Mouse (Mus musculus): Measurements from ENCODE around the gene Hpgd.

Gene Hpgd

GRCm38 (mm10) chr8:56323276-56323675 lies 28.9 kb downstream of the Hpgd start:
- DNase-seq (ENCODE audit: low spot score in 2 of 2) = no peak

DNA sequence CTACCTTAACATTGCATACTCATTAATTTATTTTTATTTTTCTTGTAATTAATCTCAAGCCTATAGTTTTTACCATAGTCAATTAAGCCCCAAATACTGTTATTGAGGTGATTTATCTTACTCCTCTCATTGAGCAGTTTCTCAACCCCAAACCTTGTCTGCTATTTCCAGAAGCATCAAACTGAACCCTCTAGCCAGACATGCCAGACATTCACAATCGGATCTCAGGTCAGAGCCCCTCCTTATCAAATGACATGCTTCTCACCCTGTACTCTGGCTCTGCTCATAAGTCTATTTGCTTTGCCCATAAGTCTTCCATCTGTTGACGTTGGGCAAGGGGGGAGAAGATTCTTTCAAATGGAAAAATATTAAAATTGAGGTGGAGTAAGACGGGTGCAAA lies 33.3 kb downstream of the Hpgd start:
- no peak for DNase-seq (ENCODE audit: low spot score in 2 of 2)

- DNase-seq (ENCODE audit: low spot score in 2 of 2) = no peak
Measured at GRCm38 (mm10) chr8:56328130-56328542, 33.8 kb downstream of the Hpgd start.

DNA sequence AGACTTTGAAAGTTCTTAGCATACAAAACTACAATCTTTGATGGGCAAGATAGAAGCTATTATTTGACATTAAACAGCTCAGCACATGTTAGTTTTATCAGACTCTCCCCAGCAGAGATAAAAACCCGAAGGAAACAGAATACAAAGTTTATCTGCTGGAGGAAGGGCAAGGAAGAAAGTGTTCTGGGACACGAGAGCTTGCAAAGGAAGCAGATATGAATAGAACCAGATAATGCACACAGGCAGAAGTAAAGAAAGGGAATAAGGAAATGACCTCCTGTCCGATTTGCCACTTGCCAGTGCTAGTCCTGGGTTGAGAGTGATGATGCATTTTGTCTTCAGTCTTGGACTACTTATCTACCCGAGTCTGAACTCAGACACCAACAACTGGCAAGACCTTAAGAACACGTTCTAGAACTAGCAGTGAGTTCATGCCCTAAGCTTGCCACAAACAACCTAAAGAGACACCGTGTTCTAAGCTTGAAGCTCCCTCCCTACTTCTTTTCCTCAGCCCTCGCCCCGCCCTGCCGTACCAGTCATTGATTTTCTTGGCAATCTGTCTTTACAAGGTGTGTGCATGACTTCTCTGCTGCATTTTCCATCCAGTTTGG lies 41.1 kb downstream of the Hpgd start:
- no peak for DNase-seq (ENCODE audit: low spot score in 2 of 2)

DNA sequence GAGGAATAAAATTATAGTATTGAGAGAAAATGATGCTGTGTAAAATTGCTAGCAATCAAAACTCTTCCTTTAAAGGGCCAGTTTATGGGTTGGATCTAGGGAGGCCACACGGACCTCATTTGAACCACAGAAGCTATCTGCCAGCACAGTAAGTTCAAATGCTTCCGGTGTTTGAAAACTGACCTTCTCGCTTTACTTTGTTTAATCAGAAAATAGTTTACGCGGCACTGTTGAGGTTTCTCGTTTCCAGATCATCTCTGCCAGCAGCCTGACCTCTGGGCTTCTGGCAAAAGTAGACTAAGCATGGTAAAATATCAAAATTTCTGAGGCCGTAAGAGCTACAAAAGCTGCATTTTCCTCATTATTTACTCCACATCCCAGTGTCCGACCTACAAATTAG lies 42.4 kb downstream of the Hpgd start:
- no peak for DNase-seq (ENCODE audit: low spot score in 2 of 2)

DNA sequence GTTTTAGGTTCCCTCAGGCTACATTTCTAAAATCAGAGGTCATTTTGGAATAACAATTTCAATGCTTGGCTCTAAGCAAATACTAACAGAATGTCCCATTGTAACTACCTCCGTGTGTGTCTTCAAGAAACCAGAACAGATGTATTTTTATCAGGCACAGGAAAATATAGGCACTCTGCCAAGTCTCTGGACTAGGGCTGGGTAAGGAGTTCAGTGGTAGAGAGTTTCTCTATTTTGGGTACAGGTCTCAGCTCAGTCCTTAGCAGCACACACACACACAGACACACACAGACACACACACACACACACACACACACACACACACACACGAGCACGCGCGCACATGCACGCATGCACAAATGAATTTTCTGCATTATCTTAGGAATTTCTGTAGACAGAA lies 49.1 kb downstream of the Hpgd start:
- no peak for DNase-seq (ENCODE audit: low spot score in 2 of 2)

DNA sequence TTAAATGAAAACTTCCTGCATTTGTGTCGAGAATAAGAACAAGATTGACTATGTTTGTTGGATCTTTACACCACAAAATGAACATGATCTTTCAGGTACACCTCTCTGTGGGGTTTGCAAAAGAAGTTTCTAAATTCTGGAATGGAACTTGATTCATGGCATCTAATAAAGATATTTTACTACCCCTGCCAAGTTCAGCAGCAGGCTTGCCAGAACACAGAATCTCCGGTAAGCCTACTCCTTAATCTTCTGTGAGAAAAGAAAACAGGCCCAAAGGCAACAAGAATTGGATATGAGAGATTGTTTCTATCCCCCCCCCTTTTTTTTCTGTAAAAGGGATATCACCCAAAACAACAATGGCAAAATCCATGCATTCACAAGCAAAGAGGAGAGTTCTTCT lies 49.6 kb downstream of the Hpgd start:
- DNase-seq (ENCODE audit: low spot score in 2 of 2) = no peak

- no peak for DNase-seq (ENCODE audit: low spot score in 2 of 2)
Measured at GRCm38 (mm10) chr8:56344359-56344758, 50.0 kb downstream of the Hpgd start.

DNA sequence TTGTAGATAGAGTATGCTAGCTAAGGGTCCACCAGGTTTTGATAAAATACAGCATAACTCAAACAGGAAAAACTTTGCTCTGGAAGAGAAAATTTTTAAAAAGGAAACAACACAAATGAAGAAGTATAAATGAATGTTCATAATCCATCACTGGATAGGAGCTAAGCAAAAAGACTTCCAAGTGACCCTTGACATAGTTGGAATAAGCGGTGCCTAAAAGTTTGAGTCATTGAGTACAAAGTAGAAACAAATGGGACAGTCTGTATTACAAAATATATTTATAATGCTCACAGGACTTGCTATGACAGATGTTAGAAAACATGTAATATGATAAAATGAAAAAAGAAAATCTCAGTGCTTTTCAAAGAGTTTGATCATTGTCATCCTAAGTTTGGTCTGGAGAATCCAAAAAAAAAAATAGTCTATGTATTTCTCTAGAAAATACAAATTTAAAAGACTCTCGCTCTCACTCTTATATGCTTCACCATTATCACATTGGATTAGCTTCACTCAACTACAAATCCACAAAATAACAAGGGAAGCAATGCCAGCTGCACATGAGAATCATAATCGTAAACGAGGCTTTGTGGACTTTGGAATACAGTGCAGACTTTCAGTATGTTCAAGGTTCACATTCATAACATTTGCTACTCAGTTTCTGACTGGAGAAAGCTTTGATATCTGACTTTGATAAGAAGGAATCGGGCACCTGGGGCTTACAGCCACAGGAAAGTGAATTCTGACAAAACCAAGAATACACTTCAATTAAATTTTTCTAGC lies 51.4 kb downstream of the Hpgd start:
- DNase-seq (ENCODE audit: low spot score in 2 of 2) = no peak

GRCm38 (mm10) chr8:56363180-56363579 lies 68.8 kb downstream of the Hpgd start:
- DNase-seq (ENCODE audit: low spot score in 2 of 2) = no peak

All from spleen, postnatal 4 days (tissue).